Mouse (Mus musculus) kidney, adult 2 months (tissue): Measurements from ENCODE around the gene Gm21188. TPM values are rescaled to one million over a fixed set of nuclear protein-coding genes. Genes with fewer than 3 reads are reported as not detected.
"Not testable (repeated sequence)": the region's sequence is repeated elsewhere in the genome, so short reads cannot be mapped to it uniquely, and the experiment has no call there.

Experiments used
- DNase-seq: peaks from one replicate; pipeline ENCODE4 v3.0.0; 2021
- H3K27ac ChIP-seq: fragments of 200-500 bp; 2 replicates; pipeline ENCODE4 v1.5.1; 2012; ENCODE audit warnings: low read depth, low read length, control low read depth, inconsistent platforms; ENCODE audit not compliant: insufficient read depth
- H3K27me3 ChIP-seq: fragments of 200-500 bp; replicated peaks from 2 replicates; pipeline ENCODE4 v1.6.1; 2012; ENCODE audit warnings: mild to moderate bottlenecking, moderate library complexity, low read length, inconsistent platforms; ENCODE audit not compliant: control insufficient read depth, insufficient read depth
- H3K36me3 ChIP-seq: fragments of 200-500 bp; 2 replicates; pipeline ENCODE4 v1.6.1; 2012; ENCODE audit warnings: mild to moderate bottlenecking, moderate library complexity, low read length, inconsistent platforms; ENCODE audit not compliant: control insufficient read depth, insufficient read depth
- H3K4me1 ChIP-seq: fragments of 200-500 bp; 2 replicates; pipeline ENCODE4 v1.6.1; 2011; ENCODE audit warnings: low read length; ENCODE audit not compliant: control insufficient read depth, insufficient read depth
- H3K4me3 ChIP-seq: fragments of 200-500 bp; 2 replicates; pipeline ENCODE4 v1.5.1; 2011; ENCODE audit warnings: mild to moderate bottlenecking, low read depth, low read length, control low read depth; ENCODE audit not compliant: insufficient read depth
- WGBS: fragments of 180-500 bp; shearing (Covaris S2); methylation state at CpG from one replicate; pipeline ENCODE4 v1.1.7; 2018; 5-methylcytosine and 5-hydroxymethylcytosine counted together
- polyA plus RNA-seq: library from polyadenylated mRNA; depleted of rRNA; stranded (reverse); fragments of >200 nt; gene quantifications from 2 replicates; pipeline ENCODE4 v1.2.3, GENCODE M21; 2012; rRNA removed

Gm21188 gene
- polyA plus RNA-seq, result 0.19 and 0.80 TPM in 2 replicates

DNA sequence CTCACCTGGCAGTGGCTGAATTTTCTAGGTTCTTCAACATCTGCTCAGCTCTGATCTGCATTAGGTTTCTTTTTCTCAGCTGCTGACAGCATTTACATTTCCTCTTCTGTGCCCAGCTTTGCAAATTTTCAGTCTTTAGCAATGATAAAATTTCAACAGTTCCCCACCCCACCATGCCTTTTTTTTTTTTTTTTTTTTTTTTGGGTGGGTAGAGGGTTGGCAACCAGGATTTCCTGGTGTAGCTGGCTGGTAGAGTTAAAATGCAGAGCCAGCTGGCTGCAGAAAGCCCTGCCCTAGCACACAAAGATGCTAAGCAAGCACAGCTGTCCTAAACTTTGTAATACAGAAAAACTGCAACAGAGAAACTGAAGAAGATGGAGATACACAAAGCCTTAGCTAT is at the start of gene Gm21188:
TSS of gene Gm21188 (minus strand) at position 110 of the 400 bp plus-strand sequence.
- not testable (repeated sequence) for H3K4me3 ChIP-seq, H3K4me1 ChIP-seq, DNase-seq, H3K27ac ChIP-seq, H3K27me3 ChIP-seq, H3K36me3 ChIP-seq

GRCm38 (mm10) chr13:120099327-120099726 is 47.3 kb upstream of the Gm21188 start:
- H3K27ac ChIP-seq, H3K4me3 ChIP-seq, H3K4me1 ChIP-seq, H3K36me3 ChIP-seq, H3K27me3 ChIP-seq, DNase-seq: not testable (repeated sequence)
- no CpG with 5 or more reads among the region's 5 CpGs for WGBS

GRCm38 (mm10) chr13:120096938-120097256 is 44.9 kb upstream of the Gm21188 start:
- not testable (repeated sequence) for H3K27ac ChIP-seq, H3K27me3 ChIP-seq, DNase-seq, H3K36me3 ChIP-seq, H3K4me1 ChIP-seq, H3K4me3 ChIP-seq
- 2% methylated on average over 8 of the region's 13 CpGs for WGBS

- H3K4me3 ChIP-seq, H3K27me3 ChIP-seq, DNase-seq, H3K36me3 ChIP-seq, H3K27ac ChIP-seq, H3K4me1 ChIP-seq: not testable (repeated sequence)
- under 1% methylated on average over 27 of the region's 38 CpGs for WGBS
These were observed 44.4 kb upstream of the Gm21188 start for GRCm38 (mm10) chr13:120096241-120096937.

- not testable (repeated sequence) for H3K4me3 ChIP-seq, H3K36me3 ChIP-seq, H3K27me3 ChIP-seq, H3K4me1 ChIP-seq, DNase-seq, H3K27ac ChIP-seq
- WGBS, result no CpG with 5 or more reads among the region's 13 CpGs
These were observed 41.0 kb upstream of the Gm21188 start for GRCm38 (mm10) chr13:120092950-120093349.

GRCm38 (mm10) chr13:120079644-120080043 is 27.6 kb upstream of the Gm21188 start:
- not testable (repeated sequence) for H3K4me1 ChIP-seq, H3K4me3 ChIP-seq, H3K36me3 ChIP-seq, DNase-seq, H3K27me3 ChIP-seq, H3K27ac ChIP-seq
- WGBS, result no CpG with 5 or more reads among the region's 1 CpGs

GRCm38 (mm10) chr13:120070878-120071277 is 18.9 kb upstream of the Gm21188 start:
- not testable (repeated sequence) for H3K36me3 ChIP-seq, H3K4me3 ChIP-seq, H3K4me1 ChIP-seq, H3K27me3 ChIP-seq, DNase-seq, H3K27ac ChIP-seq
- WGBS, result no CpG with 5 or more reads among the region's 13 CpGs

- H3K4me3 ChIP-seq, result not testable (repeated sequence)
These were observed 18.1 kb upstream of the Gm21188 start for GRCm38 (mm10) chr13:120070012-120070598.

DNA sequence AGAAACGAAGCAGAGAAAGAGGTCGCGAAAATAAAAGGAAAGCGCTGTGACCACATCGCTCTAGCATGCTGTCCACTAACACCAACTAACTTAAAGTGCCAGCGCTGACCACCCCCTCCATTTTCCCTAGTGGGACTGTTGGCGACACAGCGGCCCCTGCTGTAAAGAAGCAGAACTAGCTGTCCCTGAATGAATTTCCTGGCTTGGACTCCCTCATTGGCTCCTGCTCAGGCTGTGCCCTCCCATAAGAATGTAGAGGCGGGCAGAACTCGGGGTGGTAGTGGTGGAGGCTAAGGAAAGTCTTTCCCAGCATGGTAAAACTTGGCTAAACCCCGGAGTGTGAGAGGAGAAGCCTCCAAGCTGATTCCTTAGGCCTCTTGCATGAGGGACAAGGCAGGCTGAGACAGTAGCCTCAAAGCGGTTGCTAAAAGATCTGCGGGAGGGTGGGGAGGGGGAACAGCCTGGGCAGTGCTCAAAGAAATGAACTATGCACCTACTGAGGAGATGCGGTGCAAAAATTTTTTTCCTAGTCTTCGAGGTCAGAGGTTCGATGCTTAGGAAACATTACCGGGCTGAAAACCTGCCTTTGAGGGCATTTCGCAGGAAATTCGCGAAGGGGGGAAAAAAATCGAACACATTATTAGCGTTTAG is 11.6 kb upstream of the Gm21188 start:
- not testable (repeated sequence) for H3K27me3 ChIP-seq, H3K4me3 ChIP-seq, H3K27ac ChIP-seq, H3K4me1 ChIP-seq, H3K36me3 ChIP-seq, DNase-seq
- no CpG with 5 or more reads among the region's 22 CpGs for WGBS

More at GRCm38 (mm10) chr13:120070012-120070598, 18.1 kb upstream of the Gm21188 start:
- H3K27me3 ChIP-seq, H3K36me3 ChIP-seq, H3K4me1 ChIP-seq, H3K27ac ChIP-seq, DNase-seq: not testable (repeated sequence)
- WGBS, result no CpG with 5 or more reads among the region's 12 CpGs

GRCm38 (mm10) chr13:120062903-120063302 is 10.9 kb upstream of the Gm21188 start:
- not testable (repeated sequence) for DNase-seq, H3K4me3 ChIP-seq, H3K36me3 ChIP-seq, H3K4me1 ChIP-seq, H3K27me3 ChIP-seq, H3K27ac ChIP-seq
- no CpG with 5 or more reads among the region's 4 CpGs for WGBS

GRCm38 (mm10) chr13:120048608-120049007 is 3.4 kb downstream of the Gm21188 start:
- DNase-seq, H3K36me3 ChIP-seq, H3K4me1 ChIP-seq, H3K27me3 ChIP-seq, H3K4me3 ChIP-seq, H3K27ac ChIP-seq: not testable (repeated sequence)
- WGBS, result no CpG with 5 or more reads among the region's 5 CpGs
